Mouse (Mus musculus) midbrain, embryonic 11.5 days (tissue): ENCODE measurements around the gene Cdk5rap3. TPM values are rescaled to one million over a fixed set of nuclear protein-coding genes. Genes with fewer than 3 reads are reported as not detected.

Experiments used
- ATAC-seq: fragments of 200-750 bp; cut with Nextera tagmentation; 2 replicates; pipeline ENCODE4 v1.8.0; 2017; ENCODE audit warnings: moderate TSS enrichment, moderate library complexity; ENCODE audit not compliant: low FRiP score
- DNase-seq: peaks from one replicate; pipeline ENCODE4 v3.0.0; 2015; ENCODE audit warnings: low spot score; ENCODE audit errors: missing footprints
- H3K27ac ChIP-seq: fragments of 300-500 bp; sonication (generic); 2 replicates; pipeline ENCODE4 v1.5.1; 2014; ENCODE audit warnings: low read depth, low read length
- H3K27me3 ChIP-seq: fragments of 300-500 bp; sonication (generic); 2 replicates; pipeline ENCODE4 v1.6.1; 2014; ENCODE audit warnings: mild to moderate bottlenecking, low read length, moderate library complexity, mixed read lengths; ENCODE audit not compliant: control insufficient read depth, insufficient read depth
- H3K36me3 ChIP-seq: fragments of 300-500 bp; sonication (generic); 2 replicates; pipeline ENCODE4 v1.6.1; 2014; ENCODE audit warnings: mild to moderate bottlenecking, low read length, moderate library complexity, mixed read lengths; ENCODE audit not compliant: control insufficient read depth, insufficient read depth
- H3K4me1 ChIP-seq: fragments of 300-500 bp; sonication (generic); 2 replicates; pipeline ENCODE4 v1.6.1; 2014; ENCODE audit warnings: low read length; ENCODE audit not compliant: control insufficient read depth, insufficient read depth
- H3K4me2 ChIP-seq: fragments of 300-500 bp; sonication (generic); 2 replicates; pipeline ENCODE4 v1.6.1; 2014; ENCODE audit warnings: mild to moderate bottlenecking, moderate library complexity
- H3K4me3 ChIP-seq: fragments of 300-500 bp; sonication (generic); 2 replicates; pipeline ENCODE4 v1.5.1; 2014; ENCODE audit warnings: low read depth, low read length
- H3K9ac ChIP-seq: fragments of 300-500 bp; sonication (generic); 2 replicates; pipeline ENCODE4 v1.6.1; 2014; ENCODE audit warnings: low read length
- H3K9me3 ChIP-seq: fragments of 300-500 bp; sonication (generic); 2 replicates; pipeline ENCODE4 v1.6.1; 2016; ENCODE audit warnings: low read length; ENCODE audit not compliant: control insufficient read depth
- WGBS: fragments of 180-500 bp; shearing (Covaris S2); extraction: QIAGEN DNeasy Blood & Tissue Kit; methylation state at CpG from one replicate; pipeline ENCODE4 v1.1.7; 2014; 5-methylcytosine and 5-hydroxymethylcytosine counted together
- polyA plus RNA-seq: library from polyadenylated mRNA; unstranded; fragments of >200 nt; fragmentation: Nextera tagmentation; extraction: Ambion mirVana; gene quantifications from 2 replicates; pipeline ENCODE4 v1.2.1, GENCODE M21; 2014

Gene Cdk5rap3
- polyA plus RNA-seq, 1 experiment from 2014 or later, result 91.4 TPM

DNA sequence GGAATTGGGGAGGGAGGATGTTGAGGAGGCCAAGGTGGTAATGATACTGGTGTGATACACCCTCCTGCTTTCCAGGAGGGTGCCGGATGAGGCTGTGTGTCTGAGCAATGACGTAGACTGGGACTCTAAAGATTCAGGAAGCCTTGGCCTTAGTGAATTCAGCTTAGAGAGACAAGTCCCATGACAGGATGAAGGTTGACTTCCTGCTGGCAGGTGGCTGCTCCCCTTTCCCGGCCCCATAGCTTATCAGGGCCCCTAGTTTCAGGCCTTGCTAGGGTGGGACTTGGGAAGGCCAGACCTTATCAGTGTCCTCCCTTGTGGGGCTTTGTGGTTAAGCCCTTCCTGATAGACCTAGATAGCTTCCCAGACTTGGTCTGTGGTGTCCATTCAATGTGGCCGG lies 31.6 kb upstream of the Cdk5rap3 start:
- no peak for ATAC-seq

GRCm38 (mm10) chr11:96946498-96946897 lies 30.2 kb upstream of the Cdk5rap3 start:
- Histone ChIP-seq H3K27ac (peak overlapping the region; percentile 7; the same call in 1 of the 2 replicates), H3K9ac (no peak overlapping the region), H3K4me3 (no peak overlapping the region), H3K36me3 (peaks cover 3% of the 10 kb centered on the region; the same call in 1 of the 2 replicates), H3K4me2 (no peak overlapping the region), H3K4me1 (peaks cover 8% of the 10 kb centered on the region; the same call in 1 of the 2 replicates), H3K27me3 (no peaks in the 10 kb centered on the region; the same call in 1 of the 2 replicates), H3K9me3 (no peaks in the 10 kb centered on the region)
- no peak for ATAC-seq
- WGBS, result 65% methylated on average over 9 of the region's 9 CpGs
- DNase-seq, result no peak

More for the DNA sequence above, 31.6 kb upstream of the Cdk5rap3 start:
- DNase-seq, result no peak
- no peak overlapping the region for H3K4me3 ChIP-seq
- peaks cover 8% of the 10 kb centered on the region; the same call in 1 of the 2 replicates for H3K4me1 ChIP-seq
- WGBS, result 98% methylated on average over 4 of the region's 4 CpGs
- no peaks in the 10 kb centered on the region for H3K9me3 ChIP-seq
- no peak overlapping the region for H3K9ac ChIP-seq
- no peak overlapping the region for H3K4me2 ChIP-seq
- no peak overlapping the region for H3K27ac ChIP-seq
- H3K36me3 ChIP-seq, result peaks cover 3% of the 10 kb centered on the region; the same call in 1 of the 2 replicates
- H3K27me3 ChIP-seq, result no peaks in the 10 kb centered on the region; the same call in 1 of the 2 replicates

GRCm38 (mm10) chr11:96944844-96945580 lies 28.7 kb upstream of the Cdk5rap3 start:
- Histone ChIP-seq H3K4me2 (peak overlapping the region; percentile 89), H3K4me3 (no peak overlapping the region), H3K4me1 (peaks cover 8% of the 10 kb centered on the region; the same call in 1 of the 2 replicates), H3K9me3 (no peaks in the 10 kb centered on the region), H3K27ac (no peak overlapping the region), H3K27me3 (no peaks in the 10 kb centered on the region; the same call in 1 of the 2 replicates), H3K36me3 (no peaks in the 10 kb centered on the region), H3K9ac (no peak overlapping the region)
- ATAC-seq, result no peak
- DNase-seq, result no peak
- WGBS, result 86% methylated on average over 14 of the region's 14 CpGs

DNA sequence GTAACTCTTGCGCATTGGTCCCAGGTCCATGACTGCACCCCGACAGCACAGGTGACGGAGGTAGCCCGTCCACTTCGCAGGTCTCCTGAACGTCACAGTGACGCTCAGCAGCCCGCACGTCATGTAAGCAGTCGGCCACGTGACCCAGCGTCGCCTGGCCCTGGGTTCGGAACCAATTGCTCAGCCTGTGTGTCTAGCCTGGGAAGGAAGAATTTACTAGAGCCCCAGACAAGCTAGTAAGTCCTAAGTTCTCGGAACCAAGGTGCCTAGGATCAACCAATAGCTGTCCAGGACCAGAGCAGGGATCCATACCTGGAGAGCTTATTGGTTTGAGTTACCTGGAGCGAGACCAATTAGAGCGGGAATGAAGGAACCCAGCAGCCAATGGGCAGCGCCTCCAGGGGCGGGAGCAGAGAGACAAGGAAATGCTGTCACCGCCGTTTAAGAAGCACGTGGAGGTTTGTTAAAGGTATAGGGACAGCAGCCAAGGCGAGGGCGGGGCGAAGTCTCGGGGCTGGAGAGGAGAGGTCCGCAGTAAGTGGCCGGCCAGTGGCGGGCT lies 27.5 kb upstream of the Cdk5rap3 start, which contains the start of gene Pnpo:
Pnpo (minus strand) TSS at position 241 of the 559 bp plus-strand sequence.
- peak; percentile 95 for ATAC-seq
- no peaks in the 10 kb centered on the region for H3K36me3 ChIP-seq

DNA sequence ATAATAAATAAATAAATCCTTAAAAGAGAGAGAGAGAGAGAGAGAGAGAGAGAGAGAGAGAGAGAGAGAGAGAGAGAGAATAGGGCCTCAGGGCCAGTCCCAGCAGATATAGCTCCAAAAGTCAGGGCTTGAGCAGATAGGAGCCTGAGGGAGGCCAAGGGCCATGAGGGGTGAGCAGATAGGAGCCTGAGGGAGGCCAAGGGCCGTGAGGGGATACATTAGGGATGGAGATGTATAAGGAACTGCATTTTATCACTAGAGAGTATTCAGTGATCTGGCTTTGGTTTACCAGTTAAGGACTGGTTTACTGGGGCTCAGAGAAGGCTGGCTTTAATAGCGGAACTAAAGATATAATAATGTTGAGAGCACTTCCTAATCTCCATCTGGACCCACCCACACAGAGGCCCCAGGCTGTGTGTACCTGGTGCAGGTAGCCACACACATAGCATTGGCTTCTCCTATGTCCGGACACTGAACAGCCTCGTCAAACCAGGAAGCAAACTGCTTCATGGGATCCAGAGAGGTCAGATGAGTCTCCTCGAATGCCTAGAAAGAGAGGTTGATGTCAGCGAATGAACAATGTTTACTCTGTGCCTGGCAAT lies 25.8 kb upstream of the Cdk5rap3 start:
- H3K9me3 ChIP-seq, result no peaks in the 10 kb centered on the region

More for the DNA sequence above, 27.5 kb upstream of the Cdk5rap3 start, which contains the start of gene Pnpo:
- WGBS, result under 1% methylated on average over 29 of the region's 29 CpGs
- DNase-seq, result peak; percentile 96
- no peaks in the 10 kb centered on the region; the same call in 1 of the 2 replicates for H3K27me3 ChIP-seq
- H3K4me1 ChIP-seq, result peaks cover 8% of the 10 kb centered on the region; the same call in 1 of the 2 replicates
- H3K27ac ChIP-seq, result no peak within 1 kb of the TSS; the same call in 1 of the 2 replicates
- H3K4me3 ChIP-seq, result peak within 1 kb of the TSS; percentile 49
- H3K4me2 ChIP-seq, result peak within 1 kb of the TSS; percentile 89
- peak within 1 kb of the TSS; percentile 61 for H3K9ac ChIP-seq
- H3K9me3 ChIP-seq, result no peaks in the 10 kb centered on the region

GRCm38 (mm10) chr11:96940578-96941465 lies 24.5 kb upstream of the Cdk5rap3 start:
- H3K27me3 ChIP-seq, result no peaks in the 10 kb centered on the region; the same call in 1 of the 2 replicates
- H3K9me3 ChIP-seq, result no peaks in the 10 kb centered on the region
- H3K4me2 ChIP-seq, result no peak overlapping the region
- H3K9ac ChIP-seq, result no peak overlapping the region
- ATAC-seq (no peak), DNase-seq (no peak)
- H3K4me3 ChIP-seq, result no peak overlapping the region
- peaks cover 8% of the 10 kb centered on the region; the same call in 1 of the 2 replicates for H3K4me1 ChIP-seq
- no peak overlapping the region for H3K27ac ChIP-seq
- H3K36me3 ChIP-seq, result no peaks in the 10 kb centered on the region
- WGBS, result 81% methylated on average over 16 of the region's 16 CpGs

More for the DNA sequence above, 25.8 kb upstream of the Cdk5rap3 start:
- H3K27ac ChIP-seq, result no peak overlapping the region
- no peak overlapping the region for H3K4me3 ChIP-seq
- H3K27me3 ChIP-seq, result no peaks in the 10 kb centered on the region; the same call in 1 of the 2 replicates
- ATAC-seq, result no peak
- H3K9ac ChIP-seq, result no peak overlapping the region
- peaks cover 8% of the 10 kb centered on the region; the same call in 1 of the 2 replicates for H3K4me1 ChIP-seq
- H3K36me3 ChIP-seq, result no peaks in the 10 kb centered on the region
- 76% methylated on average over 6 of the region's 6 CpGs for WGBS
- no peak overlapping the region for H3K4me2 ChIP-seq
- no peak for DNase-seq

DNA sequence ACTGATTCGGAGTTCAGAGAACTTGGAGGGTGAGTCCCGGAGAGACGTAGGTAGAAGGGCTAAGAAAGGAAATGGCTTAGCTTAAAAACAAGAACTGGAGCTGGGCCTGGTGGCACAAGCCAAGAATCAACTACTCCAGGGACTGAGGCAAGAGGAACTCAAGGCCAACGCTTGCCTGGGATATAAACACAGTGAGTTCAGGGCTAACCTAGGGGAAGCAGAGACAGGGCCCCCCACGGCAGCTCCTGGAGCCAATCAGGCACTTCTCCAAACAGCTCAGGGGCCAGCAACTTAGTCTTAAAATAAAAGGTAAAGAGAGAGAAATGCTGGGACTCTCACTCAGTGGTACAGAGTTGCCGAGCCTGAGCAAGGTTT lies 22.1 kb upstream of the Cdk5rap3 start:
- ATAC-seq (no peak), DNase-seq (no peak)
- Histone ChIP-seq H3K4me2 (no peak overlapping the region), H3K4me3 (no peak overlapping the region), H3K9me3 (no peaks in the 10 kb centered on the region), H3K4me1 (peaks cover 1% of the 10 kb centered on the region; the same call in 1 of the 2 replicates), H3K36me3 (no peaks in the 10 kb centered on the region), H3K27ac (no peak overlapping the region), H3K9ac (no peak overlapping the region), H3K27me3 (no peaks in the 10 kb centered on the region)
- 90% methylated on average over 6 of the region's 6 CpGs for WGBS
